Mouse (Mus musculus) A20 (cell line): ENCODE results near the gene Fnip2.
"Not testable (repeated sequence)": the region's sequence is repeated elsewhere in the genome, so short reads cannot be mapped to it uniquely, and the experiment has no call there.

Experiments used
- DNase-seq: peaks from one replicate; pipeline ENCODE4 v3.0.0-alpha.2; 2011; ENCODE audit warnings: low read depth, low spot score

Gene Fnip2

GRCm38 (mm10) chr3:79567703-79568362 lies at the start of gene Fnip2:
Fnip2 (minus strand) TSS chr3:79567796.
- DNase-seq: peak; percentile 92

GRCm38 (mm10) chr3:79609886-79610285 lies 42.3 kb upstream of the Fnip2 start:
- DNase-seq: no peak

GRCm38 (mm10) chr3:79595468-79595867 lies 27.9 kb upstream of the Fnip2 start:
- DNase-seq: no peak

- peak; percentile 57 for DNase-seq
Measured at GRCm38 (mm10) chr3:79591793-79592471, 24.3 kb upstream of the Fnip2 start.

- DNase-seq: peak; percentile 92
Measured at GRCm38 (mm10) chr3:79590863-79591792, 23.5 kb upstream of the Fnip2 start, which contains the start of gene Ppid. Ppid (plus strand) TSS chr3:79591342.

GRCm38 (mm10) chr3:79589671-79590070 lies 22.1 kb upstream of the Fnip2 start:
- DNase-seq: no peak

- peak; percentile 90 for DNase-seq
Measured at GRCm38 (mm10) chr3:79586804-79587203, 19.2 kb upstream of the Fnip2 start.

GRCm38 (mm10) chr3:79579891-79580575 lies 12.4 kb upstream of the Fnip2 start:
- no peak for DNase-seq

GRCm38 (mm10) chr3:79578164-79578563 lies 10.6 kb upstream of the Fnip2 start:
- DNase-seq: no peak

- no peak for DNase-seq
Measured at GRCm38 (mm10) chr3:79577606-79578005, 10.0 kb upstream of the Fnip2 start.

- DNase-seq: no peak
Measured at GRCm38 (mm10) chr3:79576865-79577264, 9.3 kb upstream of the Fnip2 start.

- no peak for DNase-seq
Measured at GRCm38 (mm10) chr3:79576468-79576816, 8.8 kb upstream of the Fnip2 start.

GRCm38 (mm10) chr3:79575576-79576467 lies 8.2 kb upstream of the Fnip2 start:
- no peak for DNase-seq

GRCm38 (mm10) chr3:79574336-79574735 lies 6.7 kb upstream of the Fnip2 start:
- DNase-seq: no peak

- DNase-seq: not testable (repeated sequence)
Measured at GRCm38 (mm10) chr3:79573376-79573775, 5.8 kb upstream of the Fnip2 start.

- DNase-seq: peak; percentile 71
Measured at GRCm38 (mm10) chr3:79572399-79572798, 4.8 kb upstream of the Fnip2 start.

- no peak for DNase-seq
Measured at GRCm38 (mm10) chr3:79569351-79569681, 1.7 kb upstream of the Fnip2 start.

- DNase-seq: peak; percentile 88
Measured at GRCm38 (mm10) chr3:79568629-79569350, 1.2 kb upstream of the Fnip2 start.

GRCm38 (mm10) chr3:79566716-79567691 lies 592 bp downstream of the Fnip2 start:
- DNase-seq: peak; percentile 8
